Mouse (Mus musculus): Measurements from ENCODE around the gene Mpp3. TPM values are rescaled to one million over a fixed set of nuclear protein-coding genes. Genes with fewer than 3 reads are reported as not detected.

Mpp3 gene
- polyA plus RNA-seq (2014; fragmentation: Illumina TruSeq; extraction: RNeasy Lipid Tissue Mini Kit (QIAGEN cat#74804); ENCODE audit: low replicate concordance): 0.30 TPM

GRCm38 (mm10) chr11:102028087-102028816 is at the start of gene Mpp3:
Gene Mpp3, minus strand, starts transcription at chr11:102028461.

GRCm38 (mm10) chr11:102041350-102041949 is 13.2 kb upstream of the Mpp3 start, which contains the start of gene Cd300lg:
Gene Cd300lg, plus strand, starts transcription at chr11:102041509.

GRCm38 (mm10) chr11:101986913-101987312 is 41.3 kb downstream of the Mpp3 start, which contains the start of gene Dusp3:
Gene Dusp3, minus strand, starts transcription at chr11:101987013.

GRCm38 (mm10) chr11:101984054-101985025 is 43.9 kb downstream of the Mpp3 start, which contains the start of gene Cfap97d1:
Gene Cfap97d1, plus strand, starts transcription at chr11:101984279.

GRCm38 (mm10) chr11:101966965-101967614 is 61.2 kb downstream of the Mpp3 start, which contains the start of gene Sost:
Gene Sost, minus strand, starts transcription at chr11:101967015.

Other genes with a start within 250 kb of the Mpp3 start
- gene Etv4, start 243.1 kb downstream of the Mpp3 start, polyA plus RNA-seq (2014; fragmentation: Illumina TruSeq; extraction: RNeasy Lipid Tissue Mini Kit (QIAGEN cat#74804); ENCODE audit: low replicate concordance): not detected
- gene Meox1, start 134.1 kb downstream of the Mpp3 start, polyA plus RNA-seq (2014; fragmentation: Illumina TruSeq; extraction: RNeasy Lipid Tissue Mini Kit (QIAGEN cat#74804); ENCODE audit: low replicate concordance): 1.3 TPM
- not detected for gene Sost, start 61.4 kb downstream of the Mpp3 start, polyA plus RNA-seq (2014; fragmentation: Illumina TruSeq; extraction: RNeasy Lipid Tissue Mini Kit (QIAGEN cat#74804); ENCODE audit: low replicate concordance)
- not detected for gene Cfap97d1, start 44.2 kb downstream of the Mpp3 start, polyA plus RNA-seq (2014; fragmentation: Illumina TruSeq; extraction: RNeasy Lipid Tissue Mini Kit (QIAGEN cat#74804); ENCODE audit: low replicate concordance)
- 5.8 TPM for gene Dusp3, start 41.4 kb downstream of the Mpp3 start, polyA plus RNA-seq (2014; fragmentation: Illumina TruSeq; extraction: RNeasy Lipid Tissue Mini Kit (QIAGEN cat#74804); ENCODE audit: low replicate concordance)
- gene Cd300lg, start 13.0 kb upstream of the Mpp3 start, polyA plus RNA-seq (2014; fragmentation: Illumina TruSeq; extraction: RNeasy Lipid Tissue Mini Kit (QIAGEN cat#74804); ENCODE audit: low replicate concordance): 3.2 TPM
- gene Mpp2, start 60.1 kb upstream of the Mpp3 start, polyA plus RNA-seq (2014; fragmentation: Illumina TruSeq; extraction: RNeasy Lipid Tissue Mini Kit (QIAGEN cat#74804); ENCODE audit: low replicate concordance): not detected
- gene Ppy, start 72.9 kb upstream of the Mpp3 start, polyA plus RNA-seq (2014; fragmentation: Illumina TruSeq; extraction: RNeasy Lipid Tissue Mini Kit (QIAGEN cat#74804); ENCODE audit: low replicate concordance): not detected
- not detected for gene Pyy, start 79.4 kb upstream of the Mpp3 start, polyA plus RNA-seq (2014; fragmentation: Illumina TruSeq; extraction: RNeasy Lipid Tissue Mini Kit (QIAGEN cat#74804); ENCODE audit: low replicate concordance)
- 0.26 TPM for gene Nags, start 117.1 kb upstream of the Mpp3 start, polyA plus RNA-seq (2014; fragmentation: Illumina TruSeq; extraction: RNeasy Lipid Tissue Mini Kit (QIAGEN cat#74804); ENCODE audit: low replicate concordance)
- 2.4 TPM for gene Tmem101, start 127.9 kb upstream of the Mpp3 start, polyA plus RNA-seq (2014; fragmentation: Illumina TruSeq; extraction: RNeasy Lipid Tissue Mini Kit (QIAGEN cat#74804); ENCODE audit: low replicate concordance)
- 50.0 TPM for gene Lsm12, start 156.8 kb upstream of the Mpp3 start, polyA plus RNA-seq (2014; fragmentation: Illumina TruSeq; extraction: RNeasy Lipid Tissue Mini Kit (QIAGEN cat#74804); ENCODE audit: low replicate concordance)
- gene G6pc3, start 161.2 kb upstream of the Mpp3 start, polyA plus RNA-seq (2014; fragmentation: Illumina TruSeq; extraction: RNeasy Lipid Tissue Mini Kit (QIAGEN cat#74804); ENCODE audit: low replicate concordance): 1.1 TPM
- 1.2 TPM for gene Hdac5, start 201.7 kb upstream of the Mpp3 start, polyA plus RNA-seq (2014; fragmentation: Illumina TruSeq; extraction: RNeasy Lipid Tissue Mini Kit (QIAGEN cat#74804); ENCODE audit: low replicate concordance)
- gene BC030867, start 220.4 kb upstream of the Mpp3 start, polyA plus RNA-seq (2014; fragmentation: Illumina TruSeq; extraction: RNeasy Lipid Tissue Mini Kit (QIAGEN cat#74804); ENCODE audit: low replicate concordance): not detected
- not detected for gene Asb16, start 240.3 kb upstream of the Mpp3 start, polyA plus RNA-seq (2014; fragmentation: Illumina TruSeq; extraction: RNeasy Lipid Tissue Mini Kit (QIAGEN cat#74804); ENCODE audit: low replicate concordance)

All from small intestine, adult 10 weeks (tissue).